Mouse (Mus musculus): ENCODE results near the gene Pttg1.

Pttg1 gene

GRCm38 (mm10) chr11:43408888-43409287 is 17.2 kb downstream of the Pttg1 start:
- no peak for DNase-seq (ENCODE audit: low spot score)

DNA sequence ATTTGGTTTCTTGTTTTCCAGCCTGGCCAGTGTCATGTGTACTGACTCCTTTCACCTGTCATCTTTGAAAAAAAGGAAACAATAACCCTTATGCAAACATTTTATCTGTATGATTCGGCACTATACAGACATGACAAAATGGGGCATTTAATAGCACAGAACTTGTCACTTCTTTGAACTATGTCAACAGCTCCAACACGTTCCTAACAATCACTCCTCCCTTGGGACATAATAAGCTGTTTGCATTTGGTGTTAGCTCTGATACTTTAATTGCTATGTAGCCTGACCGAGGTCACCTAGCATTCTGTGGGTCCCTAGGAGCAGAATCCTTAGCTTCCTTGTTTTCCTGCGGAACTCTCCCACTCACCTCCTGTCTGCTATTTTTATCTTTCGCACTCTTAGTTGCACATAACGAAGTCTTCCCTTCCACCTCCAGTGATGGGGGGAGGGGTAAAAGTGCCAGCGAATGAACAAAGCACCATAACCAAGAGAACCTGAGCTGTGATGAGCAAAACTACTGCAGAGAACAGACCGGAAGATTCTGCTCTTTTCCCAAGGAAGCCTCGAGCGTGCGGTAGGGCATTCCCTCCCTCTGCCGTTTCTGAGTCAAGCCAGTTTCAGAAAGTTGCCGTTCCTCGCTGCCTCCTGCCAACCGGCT is 21.8 kb downstream of the Pttg1 start:
- no peak for DNase-seq (ENCODE audit: low spot score)

- DNase-seq (ENCODE audit: low spot score), result no peak
These were observed 25.9 kb downstream of the Pttg1 start for GRCm38 (mm10) chr11:43400131-43400530.

DNA sequence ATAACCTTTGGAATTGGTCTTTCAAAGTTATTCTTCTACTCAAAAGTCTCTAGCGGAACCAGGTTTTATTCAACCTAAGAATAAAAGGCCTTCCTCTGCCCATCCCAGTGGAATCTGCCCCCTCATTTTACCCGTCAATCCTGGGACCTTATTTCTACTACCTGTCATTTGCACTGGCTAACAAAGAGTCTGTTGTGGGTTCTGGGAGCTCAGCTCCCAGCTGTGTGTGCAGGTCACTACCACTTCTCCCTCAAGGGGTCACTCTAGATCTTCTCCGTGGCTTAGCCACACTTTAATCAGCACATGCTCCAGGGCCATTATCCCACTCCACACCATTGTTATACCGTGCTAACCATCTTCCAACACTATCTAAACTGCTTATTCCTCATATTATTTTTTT is 26.8 kb downstream of the Pttg1 start:
- no peak for DNase-seq (ENCODE audit: low spot score)

- no peak for DNase-seq (ENCODE audit: low spot score)
These were observed 29.4 kb downstream of the Pttg1 start for GRCm38 (mm10) chr11:43396672-43397071.

DNA sequence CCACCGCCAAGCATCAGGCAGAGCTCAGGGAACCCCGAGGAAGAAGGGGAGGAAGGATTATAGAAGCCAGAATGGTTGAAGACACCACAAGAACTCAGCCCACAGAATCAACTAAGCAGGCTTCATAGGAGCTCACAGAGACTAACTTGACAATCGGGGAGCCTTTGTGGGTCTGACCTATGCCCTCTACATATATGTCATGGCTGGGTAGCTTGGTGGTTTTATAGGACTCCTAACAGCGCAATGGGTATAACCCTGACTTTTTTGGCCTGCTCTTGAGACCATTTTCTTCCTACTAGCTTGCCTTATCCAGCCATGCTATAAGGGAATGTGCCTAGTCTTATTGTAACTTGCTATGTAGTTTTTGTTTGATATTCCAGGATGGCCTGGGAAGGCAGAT is 29.8 kb downstream of the Pttg1 start:
- no peak for DNase-seq (ENCODE audit: low spot score)

DNA sequence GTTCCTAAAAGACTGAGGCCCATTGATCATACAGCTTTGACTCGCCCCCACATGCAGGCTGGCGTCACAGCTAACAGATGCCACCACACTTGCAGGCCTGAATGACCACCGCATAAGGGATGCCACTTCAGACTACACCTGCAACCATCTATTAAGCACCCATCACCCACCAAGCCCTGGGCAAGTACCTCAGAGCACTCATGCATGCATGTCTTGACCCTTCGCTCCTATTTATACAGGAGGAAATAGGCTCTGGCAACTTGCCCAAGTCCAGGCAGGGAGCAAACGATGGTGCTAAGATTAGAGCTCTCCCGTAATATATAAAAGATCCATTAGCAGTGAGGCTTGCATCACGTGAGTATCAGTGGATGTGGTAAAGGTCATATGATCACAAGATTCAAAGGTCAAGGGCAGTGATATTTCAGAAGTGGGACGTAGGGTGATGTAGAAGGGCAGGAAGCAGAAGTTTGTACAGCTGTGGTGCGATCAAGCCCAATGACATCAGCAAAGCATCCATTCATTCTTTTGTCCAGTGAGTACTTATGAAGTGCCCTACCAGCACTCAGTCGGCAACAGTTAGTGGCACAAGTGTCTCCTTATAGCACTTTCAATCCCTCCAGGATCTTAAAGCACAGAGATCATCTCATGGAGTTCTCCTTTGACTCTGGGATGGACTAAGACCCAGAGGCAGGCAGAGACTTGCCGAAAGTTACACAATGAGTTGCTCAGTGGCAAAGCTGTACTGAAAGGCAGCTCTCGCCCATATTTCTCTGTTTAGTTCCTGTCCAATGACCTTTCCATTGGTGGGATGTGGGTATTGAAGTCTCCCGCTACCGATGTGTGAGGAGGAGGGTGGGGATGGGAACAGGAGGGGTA is 30.7 kb downstream of the Pttg1 start:
- DNase-seq (ENCODE audit: low spot score), result no peak

- DNase-seq (ENCODE audit: low spot score), result no peak
These were observed 32.7 kb downstream of the Pttg1 start for GRCm38 (mm10) chr11:43393325-43393724.

DNA sequence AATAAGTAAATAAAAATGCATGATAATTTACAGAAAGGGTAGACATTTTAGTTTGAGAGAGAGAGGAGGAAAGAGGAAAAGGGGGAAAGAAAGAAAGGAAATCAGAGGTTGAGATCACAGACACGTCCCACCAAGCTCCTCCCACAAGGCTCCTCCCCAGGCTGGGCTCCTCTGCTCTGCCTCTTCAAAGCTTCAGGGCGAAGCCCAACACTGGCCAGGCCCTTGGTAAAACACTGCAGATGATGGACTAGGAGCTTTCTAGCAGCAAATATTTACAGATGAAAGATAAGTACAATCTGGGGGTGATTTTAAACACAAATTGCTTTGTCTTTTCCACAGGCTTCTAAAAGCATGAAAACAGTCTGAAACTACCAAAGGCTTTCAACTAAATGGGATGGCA is 33.3 kb downstream of the Pttg1 start:
- no peak for DNase-seq (ENCODE audit: low spot score)

GRCm38 (mm10) chr11:43389118-43389517 is 36.9 kb downstream of the Pttg1 start:
- no peak for DNase-seq (ENCODE audit: low spot score)

- DNase-seq (ENCODE audit: low spot score), result no peak
These were observed 37.6 kb downstream of the Pttg1 start for GRCm38 (mm10) chr11:43388122-43389097.

DNA sequence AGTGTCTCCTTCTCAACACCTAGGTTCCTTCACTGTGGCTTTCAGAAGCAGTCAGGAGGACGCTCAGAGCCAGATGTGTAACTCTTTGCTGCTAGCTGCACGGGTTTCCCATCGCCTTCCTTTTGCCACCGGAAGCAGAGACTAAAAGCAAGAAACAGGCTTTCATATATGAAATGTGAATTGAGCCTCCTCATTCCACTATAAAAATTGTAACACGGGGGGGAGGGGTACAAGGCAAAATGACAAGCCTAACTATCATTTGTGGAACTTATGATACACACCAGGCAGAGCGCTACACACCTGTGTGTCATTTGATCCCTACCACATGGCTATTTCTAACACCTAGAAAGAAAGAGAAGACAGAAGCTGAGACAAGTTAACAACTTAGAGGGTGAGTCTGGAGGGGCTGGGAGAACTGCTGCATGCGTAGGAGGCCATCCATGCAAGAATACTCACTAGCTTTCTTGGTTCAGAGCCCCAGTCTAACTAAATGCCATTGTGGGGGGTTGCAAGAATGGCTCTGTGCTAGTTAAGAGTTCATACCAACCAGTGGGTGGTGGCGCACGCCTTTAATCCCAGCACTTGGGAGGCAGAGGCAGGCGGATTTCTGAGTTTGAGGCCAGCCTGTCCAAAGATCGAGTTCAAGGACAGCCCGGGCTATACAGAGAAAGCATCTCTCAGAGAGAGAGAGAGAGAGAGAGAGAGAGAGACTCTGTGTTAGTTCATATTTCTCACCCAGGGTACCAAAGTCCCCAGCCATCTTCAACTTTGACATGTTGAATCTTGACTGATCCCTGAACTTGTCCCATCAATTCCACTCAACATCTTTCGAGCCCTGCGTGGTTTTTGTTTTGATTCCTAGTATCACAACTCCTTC is 38.8 kb downstream of the Pttg1 start:
- no peak for DNase-seq (ENCODE audit: low spot score)

DNA sequence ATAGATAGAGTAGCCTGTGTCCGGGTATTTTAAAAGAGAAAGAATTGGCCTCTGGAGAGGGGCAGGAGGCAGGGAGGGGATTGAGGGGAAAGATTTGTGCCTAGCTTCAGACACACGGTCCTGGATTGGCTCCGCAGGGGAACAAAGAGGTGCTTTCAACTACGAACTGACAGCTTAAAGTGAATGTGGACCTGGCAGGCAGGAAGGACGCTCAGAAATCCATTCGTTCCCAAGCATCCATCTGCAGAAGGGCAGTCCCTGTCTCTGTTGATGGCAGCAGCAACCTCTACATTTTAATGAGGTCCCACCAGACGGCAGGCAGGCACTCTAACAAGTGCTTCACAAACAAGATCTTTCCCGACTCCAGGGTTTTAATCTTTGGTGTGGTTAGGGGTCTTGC is 40.3 kb downstream of the Pttg1 start:
- DNase-seq (ENCODE audit: low spot score), result no peak

GRCm38 (mm10) chr11:43385055-43385649 is 40.9 kb downstream of the Pttg1 start:
- peak; percentile 17 for DNase-seq (ENCODE audit: low spot score)

DNA sequence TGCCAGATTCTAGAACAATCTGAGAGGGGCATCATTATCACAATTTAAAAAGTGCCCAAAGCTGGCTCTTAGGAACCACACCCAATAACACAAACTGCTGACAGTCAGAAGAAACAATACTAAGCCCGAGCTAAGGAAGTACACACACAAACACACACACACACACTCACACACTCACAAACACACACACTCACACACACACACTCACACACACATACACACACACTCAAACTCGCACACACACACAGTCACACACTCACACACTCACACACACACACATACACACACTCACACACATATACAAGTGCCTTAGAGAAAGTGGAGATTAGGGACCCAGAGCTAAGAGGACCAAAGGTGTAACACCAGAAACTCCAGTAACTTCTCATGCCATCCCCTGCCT is 42.5 kb downstream of the Pttg1 start:
- no peak for DNase-seq (ENCODE audit: low spot score)

DNA sequence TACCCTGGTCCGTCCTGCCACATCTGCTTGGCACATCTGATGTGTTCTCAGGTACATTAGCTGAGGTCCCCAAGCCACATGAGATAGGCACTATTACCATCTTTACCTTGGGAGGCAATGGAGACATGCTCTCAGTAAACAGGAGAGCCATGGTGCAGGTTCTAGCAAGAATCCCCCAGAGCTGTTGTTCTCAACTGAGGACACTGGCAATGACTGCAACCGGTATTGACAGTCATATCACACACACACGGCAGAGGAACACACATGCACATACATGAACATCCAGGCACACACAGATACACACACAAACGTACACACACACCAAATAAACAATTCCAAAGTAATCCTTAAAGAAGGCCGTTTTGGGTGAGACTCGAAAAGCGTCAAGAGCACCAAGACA is 45.1 kb downstream of the Pttg1 start:
- DNase-seq (ENCODE audit: low spot score), result no peak

GRCm38 (mm10) chr11:43379911-43380485 is 46.1 kb downstream of the Pttg1 start:
- DNase-seq (ENCODE audit: low spot score), result no peak

DNA sequence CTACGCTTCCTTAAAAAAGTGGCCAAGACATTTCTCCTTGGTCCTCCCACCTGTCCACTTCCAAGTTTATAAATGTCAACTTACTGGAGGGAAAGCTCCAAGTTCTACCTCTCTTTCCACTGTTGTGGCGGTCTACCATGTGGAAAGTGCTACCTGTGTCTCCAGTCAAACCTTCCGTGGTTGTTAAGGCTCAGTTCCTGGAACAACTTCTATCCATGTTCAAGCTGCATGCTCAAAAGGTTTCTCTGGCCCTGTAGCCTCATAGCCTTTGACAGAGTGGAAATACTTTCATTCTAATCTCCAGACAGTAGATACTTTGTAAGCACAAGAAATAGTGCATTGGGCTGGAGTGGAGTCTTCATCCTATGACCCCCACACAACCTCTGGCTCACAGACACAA is 46.6 kb downstream of the Pttg1 start:
- no peak for DNase-seq (ENCODE audit: low spot score)

DNA sequence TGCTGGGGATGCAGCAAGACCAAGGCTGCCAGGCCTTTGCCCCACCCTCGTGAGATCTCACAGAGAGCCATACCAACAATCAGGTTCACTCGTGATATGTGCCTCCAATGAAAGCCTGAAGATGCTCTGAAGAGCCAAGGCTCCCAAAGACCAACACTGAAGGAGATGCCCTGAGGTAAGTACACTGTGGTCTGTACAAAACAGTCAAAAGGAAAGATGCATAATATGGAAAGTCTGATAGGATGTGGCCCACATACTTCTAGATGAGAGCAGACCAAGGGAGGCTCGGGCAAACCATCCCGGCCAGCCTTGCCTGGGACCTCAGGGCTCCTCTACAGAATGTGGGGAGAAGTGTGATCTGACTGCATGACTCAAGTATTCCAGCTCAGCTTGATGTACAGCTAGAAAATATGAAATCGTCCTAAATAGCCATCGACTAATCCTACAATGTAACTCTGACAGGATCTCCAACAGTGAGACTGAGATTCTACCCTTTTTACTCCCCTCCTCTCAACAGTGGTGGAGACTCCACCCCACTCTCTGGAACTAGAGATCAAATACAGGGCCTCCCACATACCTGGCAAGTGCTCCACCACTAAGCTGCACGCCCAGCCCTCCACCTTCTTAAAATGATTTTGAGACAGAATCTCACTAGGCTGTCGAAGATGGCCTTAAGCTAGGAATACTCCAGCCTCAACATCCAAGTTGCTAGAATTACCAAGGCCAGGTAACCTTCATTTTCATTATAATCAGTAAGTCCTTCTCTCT is 48.8 kb downstream of the Pttg1 start:
- no peak for DNase-seq (ENCODE audit: low spot score)

DNA sequence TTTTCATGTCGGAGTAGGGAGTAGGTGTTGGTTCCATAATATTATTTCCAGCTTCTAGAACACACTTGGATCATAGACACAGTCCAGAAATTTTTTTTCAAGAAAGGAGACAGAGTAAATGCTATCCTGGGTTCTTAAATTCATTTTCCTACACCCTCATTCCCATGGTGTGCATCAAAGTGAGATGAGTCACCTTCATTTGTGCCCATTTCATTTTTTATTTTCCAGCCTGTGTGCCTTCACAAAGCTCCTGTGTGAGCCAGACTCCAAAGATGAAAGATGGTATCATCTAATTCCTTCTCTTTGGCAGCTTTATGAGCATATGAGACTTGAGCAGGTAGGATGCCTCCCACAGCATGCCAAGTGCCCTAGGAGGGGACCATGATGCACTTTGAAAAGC is 49.5 kb downstream of the Pttg1 start:
- DNase-seq (ENCODE audit: low spot score), result no peak
